Mouse (Mus musculus): ENCODE data around the gene Ppp1r13b. TPM values are rescaled to one million over a fixed set of nuclear protein-coding genes. Genes with fewer than 3 reads are reported as not detected.
A peak's percentile ranks its signal among the peaks of the same experiment; 100 is the strongest.

Gene Ppp1r13b
- polyA plus RNA-seq, 1 experiment from 2014 or later = 5.6 TPM

DNA sequence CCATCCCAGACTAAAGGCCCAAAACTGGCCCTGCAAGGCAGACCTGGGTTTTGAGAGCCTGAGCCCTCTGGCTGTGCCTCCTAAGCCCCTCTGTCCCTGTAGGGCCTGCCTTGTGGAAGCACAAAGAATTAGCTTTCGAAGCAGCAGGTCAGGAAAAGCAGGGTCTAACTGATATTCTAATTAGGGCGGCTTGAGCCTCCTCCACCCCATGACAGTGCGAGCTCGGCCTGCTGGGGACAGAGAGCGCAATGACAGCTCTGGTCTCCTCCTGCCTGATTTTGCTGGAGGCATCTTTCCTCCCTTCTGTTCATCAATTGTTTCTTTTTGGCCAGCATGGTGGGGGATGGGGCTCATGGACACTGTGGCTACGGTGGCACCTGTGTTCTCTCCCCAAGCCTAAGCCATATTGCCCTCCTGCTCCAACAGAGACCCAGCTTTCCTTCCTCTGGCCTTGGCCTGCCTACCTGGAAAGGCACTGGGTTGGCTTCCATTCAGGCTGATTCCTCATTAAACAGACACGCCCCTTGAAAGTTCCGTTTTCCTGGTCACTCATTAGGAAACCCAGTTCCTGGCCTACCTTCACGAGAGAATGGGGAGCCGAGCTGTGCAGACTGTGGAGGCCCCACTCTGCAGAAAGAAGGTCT, 35.6 kb upstream of the Ppp1r13b start:
- peak overlapping the region; percentile 38 for H3K4me2 ChIP-seq (ENCODE audit: low read depth, low read length)
- no peak; the same call in 1 of the 2 replicates for ATAC-seq
- peak overlapping the region; percentile 78 for H3K27ac ChIP-seq (ENCODE audit: low read length)
- H3K9ac ChIP-seq (ENCODE audit: low read depth, low read length) = peak overlapping the region; percentile 50; the same call in 1 of the 2 replicates
- no peaks in the 10 kb centered on the region for H3K27me3 ChIP-seq (replicated peaks; ENCODE audit: control insufficient read depth, insufficient read depth, low read length)
- no peaks in the 10 kb centered on the region for H3K9me3 ChIP-seq (ENCODE audit: control insufficient read depth, low read length)
- H3K4me3 ChIP-seq (ENCODE audit: low read length) = peak overlapping the region; percentile 16
- H3K4me1 ChIP-seq (ENCODE audit: control insufficient read depth, insufficient read depth, low read length) = peaks cover 36% of the 10 kb centered on the region
- 59% methylated on average over 10 of the region's 10 CpGs for WGBS
- no peaks in the 10 kb centered on the region for H3K36me3 ChIP-seq (ENCODE audit: control insufficient read depth, insufficient read depth, low read length)

DNA sequence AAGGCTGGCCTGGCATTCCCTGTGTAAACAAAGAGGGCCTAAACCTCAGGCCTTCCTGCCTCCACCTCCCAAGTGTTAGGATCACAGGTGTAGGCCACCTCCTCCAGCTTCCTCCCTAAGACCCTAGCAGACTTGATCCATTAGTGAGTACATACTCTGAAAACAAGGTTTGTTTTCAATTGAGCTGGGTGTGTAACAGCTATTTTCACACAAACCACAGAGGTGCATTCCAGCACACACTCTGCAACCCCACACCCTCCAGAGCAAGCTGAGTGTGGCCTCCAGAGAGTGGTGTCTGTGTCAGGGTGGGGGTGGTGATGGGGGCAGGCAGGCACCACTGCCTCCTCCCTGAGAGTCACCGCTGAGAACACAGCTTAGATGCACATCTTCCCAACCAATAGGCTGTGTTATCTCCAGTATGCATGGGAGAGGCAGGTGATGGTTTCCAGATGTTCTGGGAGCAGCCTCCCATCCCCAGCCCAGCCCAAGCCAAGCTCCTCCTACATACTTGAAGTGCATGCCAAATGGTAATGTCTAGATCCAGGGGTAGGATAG, 30.8 kb upstream of the Ppp1r13b start:
- Histone ChIP-seq H3K27me3 (replicated peaks; ENCODE audit: control insufficient read depth, insufficient read depth, low read length) (no peaks in the 10 kb centered on the region), H3K9ac (ENCODE audit: low read depth, low read length) (no peak overlapping the region), H3K4me3 (ENCODE audit: low read length) (no peak overlapping the region), H3K4me1 (ENCODE audit: control insufficient read depth, insufficient read depth, low read length) (peaks cover 45% of the 10 kb centered on the region), H3K36me3 (ENCODE audit: control insufficient read depth, insufficient read depth, low read length) (no peaks in the 10 kb centered on the region), H3K4me2 (ENCODE audit: low read depth, low read length) (no peak overlapping the region), H3K27ac (ENCODE audit: low read length) (peak overlapping the region; percentile 94), H3K9me3 (ENCODE audit: control insufficient read depth, low read length) (no peaks in the 10 kb centered on the region)
- peak; percentile 6 for ATAC-seq
- 35% methylated on average over 1 of the region's 1 CpGs for WGBS

DNA sequence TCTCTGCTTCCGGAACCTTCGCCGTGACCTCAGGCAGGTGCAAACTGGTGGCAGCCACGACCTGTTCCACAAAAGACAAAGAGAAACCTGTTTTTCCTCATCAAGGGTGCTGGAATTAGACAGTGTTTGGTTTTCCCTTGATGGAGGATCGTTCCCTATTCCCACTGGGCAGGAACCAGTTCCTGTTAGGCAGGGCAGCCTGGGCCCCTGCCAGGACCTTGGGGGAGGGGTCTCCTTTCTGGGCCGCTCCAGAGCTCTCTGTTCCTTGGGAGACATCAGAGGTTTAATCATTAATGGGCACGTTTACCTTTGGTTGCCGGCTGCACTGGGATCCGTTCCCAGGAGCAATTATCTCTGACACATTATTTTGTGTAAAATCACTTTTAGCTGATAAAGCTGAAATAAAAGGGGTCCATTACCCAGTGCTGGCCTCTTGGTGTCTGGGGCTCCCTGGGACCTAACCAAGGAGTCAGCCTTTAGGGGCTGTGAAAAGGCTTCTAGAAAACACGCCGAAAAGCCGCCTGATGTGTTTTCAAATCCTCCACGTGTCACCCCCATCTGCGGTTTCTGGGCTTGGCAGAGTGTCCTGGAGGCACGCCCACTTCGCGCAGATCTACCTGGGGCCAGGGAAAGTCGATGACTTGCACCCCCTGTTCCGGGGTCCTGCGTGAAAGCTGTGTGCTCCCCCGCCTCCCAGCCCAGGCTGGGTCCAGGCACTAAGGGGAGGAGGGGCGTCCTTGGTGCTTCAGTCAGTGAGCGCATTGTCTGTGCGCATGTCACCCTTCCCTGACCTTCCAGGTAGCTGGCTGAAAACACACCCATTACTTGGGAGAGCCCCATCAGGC, 29.0 kb upstream of the Ppp1r13b start:
- peak overlapping the region; percentile 50 for H3K4me2 ChIP-seq (ENCODE audit: low read depth, low read length)
- peak overlapping the region; percentile 64 for H3K9ac ChIP-seq (ENCODE audit: low read depth, low read length)
- no peaks in the 10 kb centered on the region for H3K27me3 ChIP-seq (replicated peaks; ENCODE audit: control insufficient read depth, insufficient read depth, low read length)
- peak overlapping the region; percentile 24 for H3K4me3 ChIP-seq (ENCODE audit: low read length)
- ATAC-seq = peak; percentile 90
- peak overlapping the region; percentile 94 for H3K27ac ChIP-seq (ENCODE audit: low read length)
- H3K9me3 ChIP-seq (ENCODE audit: control insufficient read depth, low read length) = no peaks in the 10 kb centered on the region
- H3K4me1 ChIP-seq (ENCODE audit: control insufficient read depth, insufficient read depth, low read length) = peaks cover 52% of the 10 kb centered on the region
- WGBS = 22% methylated on average over 24 of the region's 24 CpGs
- no peaks in the 10 kb centered on the region for H3K36me3 ChIP-seq (ENCODE audit: control insufficient read depth, insufficient read depth, low read length)

DNA sequence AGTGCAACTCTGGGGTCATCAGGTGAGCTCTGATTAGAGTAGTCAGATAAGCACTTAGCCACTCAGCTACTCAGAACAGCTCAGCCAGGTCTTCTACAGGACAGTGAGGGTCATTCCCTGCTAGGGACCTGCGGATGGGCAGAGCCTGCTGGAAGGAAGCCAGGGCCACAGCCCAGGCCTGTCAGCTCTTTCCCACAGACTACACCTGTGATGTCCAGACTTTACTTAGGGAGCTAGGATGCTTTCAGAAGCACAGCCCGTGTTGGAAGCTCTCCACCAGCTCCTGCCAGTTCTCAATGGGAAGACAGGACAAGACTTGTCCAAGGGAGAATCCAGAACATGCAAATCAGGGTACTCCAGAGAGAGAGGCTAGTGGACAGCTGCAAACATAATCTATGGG, 26.1 kb upstream of the Ppp1r13b start:
- Histone ChIP-seq H3K4me3 (ENCODE audit: low read length) (no peak overlapping the region), H3K27ac (ENCODE audit: low read length) (peak overlapping the region; percentile 63), H3K4me2 (ENCODE audit: low read depth, low read length) (peak overlapping the region; percentile 33; the same call in 1 of the 2 replicates), H3K27me3 (replicated peaks; ENCODE audit: control insufficient read depth, insufficient read depth, low read length) (no peaks in the 10 kb centered on the region), H3K9me3 (ENCODE audit: control insufficient read depth, low read length) (no peaks in the 10 kb centered on the region), H3K9ac (ENCODE audit: low read depth, low read length) (peak overlapping the region; percentile 32; the same call in 1 of the 2 replicates), H3K36me3 (ENCODE audit: control insufficient read depth, insufficient read depth, low read length) (no peaks in the 10 kb centered on the region), H3K4me1 (ENCODE audit: control insufficient read depth, insufficient read depth, low read length) (peaks cover 51% of the 10 kb centered on the region)
- no peak for ATAC-seq
- 55% methylated on average over 2 of the region's 2 CpGs for WGBS

DNA sequence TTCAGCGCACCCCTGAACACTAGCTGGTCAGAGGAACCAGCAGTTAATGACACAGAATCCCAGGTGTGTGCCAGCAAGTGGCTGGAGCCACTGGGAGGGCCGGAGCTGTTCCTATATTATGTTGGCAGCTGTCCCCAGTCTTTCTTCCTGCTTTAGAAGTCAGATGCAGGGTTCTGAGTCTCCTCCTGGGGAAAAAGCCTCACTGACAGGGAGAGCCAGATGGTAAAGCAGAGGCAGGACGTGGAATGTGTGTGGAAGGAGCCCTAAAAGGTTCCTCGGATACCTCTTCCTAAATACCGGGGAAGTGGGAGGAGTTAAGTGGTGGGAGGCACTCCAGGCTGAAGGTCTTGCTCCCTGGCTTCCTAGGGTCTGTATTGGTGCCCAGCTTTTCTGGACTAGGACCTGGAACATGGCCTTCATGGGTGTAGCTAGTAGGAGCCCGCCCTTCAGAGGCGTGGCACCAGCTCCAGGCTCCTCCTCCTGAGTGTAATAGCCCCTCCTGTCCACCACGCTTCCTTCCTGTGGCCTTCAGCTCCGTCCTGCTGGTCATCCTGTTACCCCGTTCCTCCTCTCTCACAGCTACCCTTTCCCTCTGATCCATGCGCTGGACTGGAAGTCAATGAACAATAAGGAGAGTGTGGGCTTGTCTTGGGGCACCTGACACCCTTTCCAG, 25.3 kb upstream of the Ppp1r13b start:
- Histone ChIP-seq H3K4me3 (ENCODE audit: low read length) (peak overlapping the region; percentile 12; the same call in 1 of the 2 replicates), H3K4me2 (ENCODE audit: low read depth, low read length) (peak overlapping the region; percentile 33; the same call in 1 of the 2 replicates), H3K36me3 (ENCODE audit: control insufficient read depth, insufficient read depth, low read length) (no peaks in the 10 kb centered on the region), H3K27ac (ENCODE audit: low read length) (peak overlapping the region; percentile 78), H3K4me1 (ENCODE audit: control insufficient read depth, insufficient read depth, low read length) (peaks cover 43% of the 10 kb centered on the region), H3K9me3 (ENCODE audit: control insufficient read depth, low read length) (no peaks in the 10 kb centered on the region), H3K27me3 (replicated peaks; ENCODE audit: control insufficient read depth, insufficient read depth, low read length) (no peaks in the 10 kb centered on the region), H3K9ac (ENCODE audit: low read depth, low read length) (peak overlapping the region; percentile 32; the same call in 1 of the 2 replicates)
- peak; percentile 31 for ATAC-seq
- 53% methylated on average over 11 of the region's 11 CpGs for WGBS

DNA sequence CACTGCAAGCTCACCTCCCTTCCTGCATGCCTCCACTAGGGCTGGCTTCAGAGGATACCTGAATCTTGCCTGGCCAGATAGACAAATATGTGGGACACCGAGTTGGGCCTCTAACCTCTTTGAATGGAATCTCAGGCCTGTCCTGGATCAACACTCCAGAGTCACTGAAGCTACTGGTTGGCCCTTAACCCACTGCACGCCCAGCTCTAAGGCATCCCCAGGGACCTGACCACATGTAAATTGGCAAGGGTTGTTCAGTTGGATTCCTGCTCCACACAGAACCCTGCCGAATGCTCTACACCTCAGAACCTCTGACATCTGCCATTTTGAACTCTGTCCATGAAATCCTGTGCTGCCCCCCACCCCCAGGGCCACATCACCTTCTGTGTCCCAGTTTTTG, 24.6 kb upstream of the Ppp1r13b start:
- 55% methylated on average over 3 of the region's 3 CpGs for WGBS
- Histone ChIP-seq H3K27ac (ENCODE audit: low read length) (peak overlapping the region; percentile 78), H3K4me3 (ENCODE audit: low read length) (no peak overlapping the region), H3K4me2 (ENCODE audit: low read depth, low read length) (no peak overlapping the region), H3K4me1 (ENCODE audit: control insufficient read depth, insufficient read depth, low read length) (peaks cover 36% of the 10 kb centered on the region), H3K27me3 (replicated peaks; ENCODE audit: control insufficient read depth, insufficient read depth, low read length) (no peaks in the 10 kb centered on the region), H3K9me3 (ENCODE audit: control insufficient read depth, low read length) (no peaks in the 10 kb centered on the region), H3K9ac (ENCODE audit: low read depth, low read length) (no peak overlapping the region), H3K36me3 (ENCODE audit: control insufficient read depth, insufficient read depth, low read length) (no peaks in the 10 kb centered on the region)
- ATAC-seq = no peak

DNA sequence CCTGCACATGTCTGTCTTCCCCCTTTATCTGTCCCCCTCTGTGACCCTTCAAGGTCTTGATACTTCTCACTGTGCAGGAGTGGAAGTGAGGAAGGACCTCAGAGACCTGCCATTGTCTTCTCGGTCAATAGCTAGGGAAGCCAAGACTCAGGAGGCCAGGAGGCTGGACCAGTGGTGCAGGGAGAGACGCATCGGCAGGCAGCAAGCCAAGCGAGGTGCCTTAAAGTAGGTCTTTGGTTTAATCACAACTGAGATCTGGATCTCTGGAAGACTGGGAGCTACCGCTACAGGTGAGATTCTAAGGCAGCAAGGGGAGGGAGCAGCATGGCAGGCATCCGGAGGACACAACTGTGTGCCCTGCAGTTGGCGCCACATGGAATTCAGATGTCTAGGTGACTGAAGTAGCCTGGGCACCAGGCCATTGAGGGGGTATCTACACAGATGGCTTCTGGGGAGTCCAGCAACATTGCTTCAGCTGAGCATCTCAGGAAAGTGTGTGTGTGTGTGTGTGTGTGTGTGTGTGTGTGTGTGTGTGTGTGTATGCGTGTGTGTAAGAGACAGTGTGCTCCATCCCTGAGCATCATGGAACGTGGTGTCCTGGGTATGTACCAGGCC, 23.6 kb upstream of the Ppp1r13b start:
- H3K27ac ChIP-seq (ENCODE audit: low read length) = no peak overlapping the region
- WGBS = 91% methylated on average over 9 of the region's 9 CpGs

DNA sequence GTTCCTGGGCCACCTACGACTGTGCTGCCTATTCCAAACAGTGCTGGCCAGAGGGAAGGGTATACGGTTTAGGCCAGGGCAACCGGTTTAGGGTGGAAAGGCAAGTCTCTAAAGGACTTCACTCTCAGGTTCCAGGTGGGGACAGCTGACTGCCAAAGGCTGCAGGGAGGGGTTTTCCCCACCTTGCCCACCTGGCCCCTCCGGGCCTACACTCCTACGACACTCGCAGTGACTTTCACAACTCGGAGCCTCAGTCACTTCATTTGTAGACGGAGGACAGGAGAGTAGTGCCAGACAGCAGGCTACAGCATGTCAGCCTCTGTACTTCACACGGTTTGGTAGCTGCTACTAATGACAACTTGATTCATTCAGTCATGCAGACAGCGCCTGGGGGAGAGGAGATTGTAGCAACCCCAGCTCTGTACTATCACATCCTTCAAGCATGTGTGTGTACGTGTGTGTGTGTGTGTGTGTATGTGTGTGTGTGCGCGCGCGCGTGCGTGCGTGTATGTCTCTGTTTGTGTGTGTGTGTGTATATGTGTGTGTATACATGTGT, 20.6 kb upstream of the Ppp1r13b start:
- H3K4me1 ChIP-seq (ENCODE audit: control insufficient read depth, insufficient read depth, low read length) = peaks cover 15% of the 10 kb centered on the region
- no peak overlapping the region for H3K4me3 ChIP-seq (ENCODE audit: low read length)
- no peak overlapping the region for H3K9ac ChIP-seq (ENCODE audit: low read depth, low read length)
- no peaks in the 10 kb centered on the region for H3K27me3 ChIP-seq (replicated peaks; ENCODE audit: control insufficient read depth, insufficient read depth, low read length)
- H3K9me3 ChIP-seq (ENCODE audit: control insufficient read depth, low read length) = no peaks in the 10 kb centered on the region
- ATAC-seq = no peak
- 75% methylated on average over 18 of the region's 18 CpGs for WGBS
- no peak overlapping the region for H3K4me2 ChIP-seq (ENCODE audit: low read depth, low read length)
- no peaks in the 10 kb centered on the region for H3K36me3 ChIP-seq (ENCODE audit: control insufficient read depth, insufficient read depth, low read length)
- H3K27ac ChIP-seq (ENCODE audit: low read length) = no peak overlapping the region

More for the DNA sequence above, 23.6 kb upstream of the Ppp1r13b start:
- H3K4me2 ChIP-seq (ENCODE audit: low read depth, low read length) = no peak overlapping the region
- no peak overlapping the region for H3K9ac ChIP-seq (ENCODE audit: low read depth, low read length)
- peaks cover 27% of the 10 kb centered on the region for H3K4me1 ChIP-seq (ENCODE audit: control insufficient read depth, insufficient read depth, low read length)
- H3K4me3 ChIP-seq (ENCODE audit: low read length) = no peak overlapping the region
- no peaks in the 10 kb centered on the region for H3K36me3 ChIP-seq (ENCODE audit: control insufficient read depth, insufficient read depth, low read length)
- ATAC-seq = no peak
- H3K9me3 ChIP-seq (ENCODE audit: control insufficient read depth, low read length) = no peaks in the 10 kb centered on the region
- no peaks in the 10 kb centered on the region for H3K27me3 ChIP-seq (replicated peaks; ENCODE audit: control insufficient read depth, insufficient read depth, low read length)

Measured in intestine, embryonic 16.5 days (tissue).